Mouse (Mus musculus): ENCODE results near the gene Egf.
"Not testable (repeated sequence)": the region's sequence is repeated elsewhere in the genome, so short reads cannot be mapped to it uniquely, and the experiment has no call there.

- not testable (repeated sequence) for TF ChIP-seq CTCF (IDR thresholded peaks at IDR 0.05; ENCODE audit: insufficient read depth, low read length); POLR2A (IDR thresholded peaks at IDR 0.05; ENCODE audit: borderline replicate concordance, extremely low read depth, low read depth, low read length)
Measured at GRCm38 (mm10) chr3:129757599-129757998, 2.5 kb upstream of the Egf start.
